Mouse (Mus musculus) A20 (cell line): ENCODE measurements around the gene Zbtb7b.

Source experiments
- DNase-seq: peaks from one replicate; pipeline ENCODE4 v3.0.0-alpha.2; 2011; ENCODE audit warnings: low read depth, low spot score

Gene Zbtb7b

GRCm38 (mm10) chr3:89388901-89389740 is 5.5 kb downstream of the Zbtb7b start:
- DNase-seq = peak; percentile 82

- DNase-seq = no peak
Measured at GRCm38 (mm10) chr3:89388134-89388881, 6.3 kb downstream of the Zbtb7b start.

GRCm38 (mm10) chr3:89387632-89388031 is 6.9 kb downstream of the Zbtb7b start:
- DNase-seq = no peak

- DNase-seq = no peak
Measured at GRCm38 (mm10) chr3:89386438-89387420, 7.8 kb downstream of the Zbtb7b start.

GRCm38 (mm10) chr3:89385451-89385850 is 9.1 kb downstream of the Zbtb7b start:
- no peak for DNase-seq

GRCm38 (mm10) chr3:89384331-89385076 is 10.1 kb downstream of the Zbtb7b start:
- DNase-seq = no peak

GRCm38 (mm10) chr3:89383651-89384255 is 10.8 kb downstream of the Zbtb7b start:
- no peak for DNase-seq

- no peak for DNase-seq
Measured at GRCm38 (mm10) chr3:89382950-89383349, 11.6 kb downstream of the Zbtb7b start.

GRCm38 (mm10) chr3:89382033-89382882 is 12.3 kb downstream of the Zbtb7b start:
- no peak for DNase-seq

GRCm38 (mm10) chr3:89381233-89381632 is 13.3 kb downstream of the Zbtb7b start:
- DNase-seq = no peak

GRCm38 (mm10) chr3:89380711-89381110 is 13.9 kb downstream of the Zbtb7b start:
- no peak for DNase-seq

- no peak for DNase-seq
Measured at GRCm38 (mm10) chr3:89380291-89380690, 14.3 kb downstream of the Zbtb7b start.

GRCm38 (mm10) chr3:89379388-89380131 is 15.0 kb downstream of the Zbtb7b start:
- DNase-seq = no peak

GRCm38 (mm10) chr3:89378394-89379067 is 16.0 kb downstream of the Zbtb7b start:
- peak; percentile 69 for DNase-seq

- DNase-seq = no peak
Measured at GRCm38 (mm10) chr3:89377831-89378230, 16.7 kb downstream of the Zbtb7b start.

GRCm38 (mm10) chr3:89373581-89374231 is 20.9 kb downstream of the Zbtb7b start:
- no peak for DNase-seq

- no peak for DNase-seq
Measured at GRCm38 (mm10) chr3:89367338-89367737, 27.2 kb downstream of the Zbtb7b start.
